Mouse (Mus musculus): ENCODE measurements around the gene Kmt2b.
A peak's percentile ranks its signal among the peaks of the same experiment; 100 is the strongest.

The Kmt2b gene

GRCm38 (mm10) chr7:30599933-30600353 is 11.4 kb upstream of the Kmt2b start:
- peak; percentile 97 for DNase-seq

GRCm38 (mm10) chr7:30598786-30599185 is 10.3 kb upstream of the Kmt2b start, which contains the start of gene Zbtb32:
Gene Zbtb32, minus strand, starts transcription at chr7:30598909.
- no peak for DNase-seq

GRCm38 (mm10) chr7:30596811-30597210 is 8.3 kb upstream of the Kmt2b start:
- no peak for DNase-seq

- no peak for DNase-seq
Measured at GRCm38 (mm10) chr7:30596093-30596492, 7.6 kb upstream of the Kmt2b start.

GRCm38 (mm10) chr7:30594510-30595024 is 6.0 kb upstream of the Kmt2b start:
- DNase-seq = no peak

GRCm38 (mm10) chr7:30593579-30594509 is 5.3 kb upstream of the Kmt2b start:
- DNase-seq = no peak

- no peak for DNase-seq
Measured at GRCm38 (mm10) chr7:30592772-30593423, 4.4 kb upstream of the Kmt2b start.

- DNase-seq = no peak
Measured at GRCm38 (mm10) chr7:30591605-30591951, 3.1 kb upstream of the Kmt2b start.

- no peak for DNase-seq
Measured at GRCm38 (mm10) chr7:30590927-30591604, 2.5 kb upstream of the Kmt2b start.

GRCm38 (mm10) chr7:30589435-30590301 is 1.1 kb upstream of the Kmt2b start:
- peak; percentile 89 for DNase-seq

- DNase-seq = no peak
Measured at GRCm38 (mm10) chr7:30587842-30588667, 471 bp downstream of the Kmt2b start.

GRCm38 (mm10) chr7:30586455-30587020 is 2.0 kb downstream of the Kmt2b start:
- DNase-seq = no peak

- DNase-seq = no peak
Measured at GRCm38 (mm10) chr7:30585170-30585569, 3.4 kb downstream of the Kmt2b start.

- DNase-seq = no peak
Measured at GRCm38 (mm10) chr7:30584339-30584738, 4.2 kb downstream of the Kmt2b start.

GRCm38 (mm10) chr7:30581547-30581946 is 7.0 kb downstream of the Kmt2b start:
- no peak for DNase-seq

GRCm38 (mm10) chr7:30579950-30580349 is 8.6 kb downstream of the Kmt2b start:
- DNase-seq = no peak

- peak; percentile 76 for DNase-seq
Measured at GRCm38 (mm10) chr7:30572969-30573368, 15.6 kb downstream of the Kmt2b start.

- DNase-seq = no peak
Measured at GRCm38 (mm10) chr7:30572389-30572788, 16.1 kb downstream of the Kmt2b start.

GRCm38 (mm10) chr7:30567555-30567954 is 21.0 kb downstream of the Kmt2b start:
- no peak for DNase-seq

GRCm38 (mm10) chr7:30566033-30566432 is 22.5 kb downstream of the Kmt2b start:
- DNase-seq = peak; percentile 40
